Mouse (Mus musculus) liver, embryonic 14 days (tissue): ENCODE results near the gene Lmod2. TPM values are rescaled to one million over a fixed set of nuclear protein-coding genes. Genes with fewer than 3 reads are reported as not detected.

Experiments
- polyA plus RNA-seq: library from polyadenylated mRNA; depleted of rRNA; stranded (reverse); fragments of >200 nt; gene quantifications from 2 replicates; pipeline ENCODE4 v1.2.3, GENCODE M21; 2012; rRNA removed

The Lmod2 gene
- 0.03 and 0.12 TPM in 2 replicates for polyA plus RNA-seq

GRCm38 (mm10) chr6:24597500-24597899 lies at the start of gene Lmod2:
Gene Lmod2, plus strand, starts transcription at chr6:24597762.

Other genes with a start within 250 kb of the Lmod2 start
- gene Iqub, start 82.7 kb upstream of the Lmod2 start, polyA plus RNA-seq: 0.01 TPM in 2 replicates
- 22.6 and 23.0 TPM in 2 replicates for gene Ndufa5, start 69.7 kb upstream of the Lmod2 start, polyA plus RNA-seq
- 0.02 TPM in 1 of 2 replicates, not detected in the other for gene Asb15, start 69.6 kb upstream of the Lmod2 start, polyA plus RNA-seq
- gene Wasl, start 67.2 kb downstream of the Lmod2 start, polyA plus RNA-seq: 5.6 and 7.0 TPM in 2 replicates
- gene Hyal6, start 135.5 kb downstream of the Lmod2 start, polyA plus RNA-seq: not detected in 2 replicates
- gene Hyal4, start 150.6 kb downstream of the Lmod2 start, polyA plus RNA-seq: not detected in 2 replicates
- not detected in 2 replicates for gene Spam1, start 193.4 kb downstream of the Lmod2 start, polyA plus RNA-seq